Mouse (Mus musculus) left cerebral cortex, adult 2 months (tissue): ENCODE measurements around the gene Armc8. TPM values are rescaled to one million over a fixed set of nuclear protein-coding genes. Genes with fewer than 3 reads are reported as not detected.

ENCODE experiments used
- DNase-seq, 2 experiments: peaks; one replicate each; pipeline ENCODE4 v3.0.0; 2021 to 2022; ENCODE audit warnings: low spot score in 2 of 2, mixed read lengths in 1 of 2; ENCODE audit errors: extremely low spot score in 1 of 2
- H3K27ac ChIP-seq: fragments of 200-600 bp; 2 replicates; pipeline ENCODE4 v1.8.1; 2022
- H3K4me3 ChIP-seq: fragments of 200-600 bp; 2 replicates; pipeline ENCODE4 v1.8.1; 2022
- CTCF ChIP-seq: fragments of 200-600 bp; IDR thresholded peaks from 2 replicates; pipeline ENCODE4 v1.8.1; 2022; ENCODE audit warnings: antibody characterized with exemption, mild to moderate bottlenecking, moderate library complexity
- intact Hi-C: fragments of 180-260 bp; cut with DNase I; formaldehyde crosslinking; loops from one replicate; pipeline ENCODE4 v1.15.1; 2025
- total RNA-seq, 2 experiments: library from RNA; stranded (reverse); gene quantifications; 2 replicates each; pipeline ENCODE4 v1.2.3; 2021

Gene Armc8
- total RNA-seq, 2 experiments from 2014 or later: 52.5 to 54.9 TPM

DNA sequence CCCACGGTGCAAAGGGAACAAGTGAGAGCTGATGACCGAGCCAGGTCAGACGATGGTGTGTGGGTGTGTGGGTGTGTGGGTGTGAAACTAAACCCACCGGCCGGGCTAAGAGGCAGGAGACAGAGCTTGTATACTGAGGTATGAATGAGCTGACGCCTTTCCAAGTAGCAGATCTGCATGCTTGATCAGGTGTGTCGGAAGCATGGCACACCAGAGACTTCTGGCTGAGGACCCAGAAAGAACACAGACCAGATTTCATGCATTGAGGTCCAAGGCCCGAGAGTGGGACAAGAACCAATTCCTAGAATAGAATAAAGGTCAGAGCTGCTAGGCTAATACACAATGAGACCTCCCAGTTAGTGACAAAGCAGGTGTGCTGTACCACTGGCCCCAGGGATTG, 129.6 kb downstream of the Armc8 start:
- no peak for DNase-seq
- Histone ChIP-seq H3K27ac (peak overlapping the region; percentile 15; the same call in 1 of the 2 replicates), H3K4me3 (no peak overlapping the region)
- intact Hi-C loops: loop anchor here (5.0 kb wide), 1 partner anchor 297 kb away; the partner anchor contains the start of gene Pik3cb
- no peak for TF ChIP-seq CTCF

DNA sequence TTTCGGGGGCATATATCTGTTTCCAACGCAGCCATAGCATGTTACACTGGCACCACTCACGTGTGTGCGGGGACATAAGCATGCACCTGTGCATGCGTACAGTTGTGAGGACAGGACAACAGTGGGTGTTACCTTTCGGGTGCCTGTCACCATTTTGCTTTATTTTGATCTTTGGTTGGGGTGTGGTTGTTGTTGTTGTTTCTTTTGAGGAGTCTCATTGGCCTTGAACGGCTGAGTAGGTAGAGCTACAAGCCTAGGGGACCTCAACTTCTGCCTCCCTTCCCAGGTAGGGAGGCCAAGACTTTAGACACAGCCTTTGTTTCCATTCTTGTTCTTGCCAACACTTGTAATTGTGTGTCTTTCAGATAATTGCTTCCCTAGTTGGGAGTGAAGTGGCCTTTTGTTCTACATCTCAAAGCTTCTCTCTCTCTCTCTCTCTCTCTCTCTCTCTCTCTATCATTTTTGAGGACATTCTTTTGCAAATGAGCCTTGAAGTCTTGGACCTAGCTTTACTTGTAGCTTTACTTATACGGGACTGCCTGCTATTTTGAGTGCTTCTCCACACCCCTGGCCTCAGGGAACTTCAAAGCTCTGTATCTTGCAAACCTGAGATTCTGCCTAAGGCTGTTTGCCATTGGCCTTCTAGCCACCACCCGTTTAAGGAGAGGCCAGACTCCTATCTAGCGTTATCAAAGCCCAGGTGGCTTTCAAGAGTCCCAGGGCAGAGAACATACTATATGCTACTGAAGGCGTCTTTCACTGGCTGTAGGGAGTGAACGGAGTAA, 130.7 kb downstream of the Armc8 start:
- Histone ChIP-seq H3K4me3 (no peak overlapping the region; the same call in 1 of the 2 replicates), H3K27ac (peak overlapping the region; percentile 97; the same call in 1 of the 2 replicates)
- TF ChIP-seq CTCF: no peak
- intact Hi-C loops: loop anchor here (2.0 to 5.0 kb wide), 2 partner anchors 49 to 296 kb away; partner anchors contain the start of gene Pik3cb
- DNase-seq: no peak

DNA sequence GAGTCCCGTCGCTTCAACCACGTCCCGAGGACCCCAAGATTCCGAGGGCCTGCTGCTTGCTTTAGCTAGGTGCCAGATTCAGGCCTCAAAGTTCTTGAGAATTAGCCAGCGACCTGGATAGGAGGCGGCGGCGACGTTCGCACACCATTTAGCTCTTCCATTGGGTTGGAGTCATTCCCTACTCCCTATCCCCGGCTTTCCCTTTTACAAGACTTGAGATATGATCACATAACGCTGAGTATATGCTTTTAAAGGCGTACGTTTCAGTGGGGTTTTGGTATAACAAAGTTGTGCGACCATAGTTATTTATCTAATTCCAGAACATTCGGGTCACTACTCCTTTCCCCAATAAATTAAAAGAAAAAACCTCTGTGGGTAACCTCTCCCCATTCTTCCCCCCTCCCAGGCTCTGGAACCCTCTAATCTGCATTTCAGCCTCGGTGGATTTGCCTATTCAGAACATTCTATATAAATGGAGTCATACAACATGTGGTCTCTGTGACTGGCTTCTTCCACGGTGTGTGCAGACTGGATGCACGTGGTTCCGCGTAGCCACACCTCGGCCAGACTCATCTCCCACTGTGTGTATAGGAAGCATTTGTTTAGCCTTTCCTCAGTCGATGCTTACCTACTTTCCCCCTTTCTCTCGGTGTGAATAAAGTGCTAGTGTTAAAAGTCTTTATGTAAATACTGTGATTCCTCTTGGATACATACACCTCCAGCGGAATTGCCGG, 131.5 kb downstream of the Armc8 start, which contains the start of gene Mras:
TSS of gene Mras (minus strand) at position 351 of the 734 bp plus-strand sequence.
- Histone ChIP-seq H3K4me3 (peak within 1 kb of the TSS; percentile 71), H3K27ac (peak within 1 kb of the TSS; percentile 97)
- TF ChIP-seq CTCF: no peak
- DNase-seq: no peak
- intact Hi-C loops: loop anchor here (2.0 to 5.0 kb wide), 2 partner anchors 48 to 295 kb away; partner anchors contain the start of gene Pik3cb

DNA sequence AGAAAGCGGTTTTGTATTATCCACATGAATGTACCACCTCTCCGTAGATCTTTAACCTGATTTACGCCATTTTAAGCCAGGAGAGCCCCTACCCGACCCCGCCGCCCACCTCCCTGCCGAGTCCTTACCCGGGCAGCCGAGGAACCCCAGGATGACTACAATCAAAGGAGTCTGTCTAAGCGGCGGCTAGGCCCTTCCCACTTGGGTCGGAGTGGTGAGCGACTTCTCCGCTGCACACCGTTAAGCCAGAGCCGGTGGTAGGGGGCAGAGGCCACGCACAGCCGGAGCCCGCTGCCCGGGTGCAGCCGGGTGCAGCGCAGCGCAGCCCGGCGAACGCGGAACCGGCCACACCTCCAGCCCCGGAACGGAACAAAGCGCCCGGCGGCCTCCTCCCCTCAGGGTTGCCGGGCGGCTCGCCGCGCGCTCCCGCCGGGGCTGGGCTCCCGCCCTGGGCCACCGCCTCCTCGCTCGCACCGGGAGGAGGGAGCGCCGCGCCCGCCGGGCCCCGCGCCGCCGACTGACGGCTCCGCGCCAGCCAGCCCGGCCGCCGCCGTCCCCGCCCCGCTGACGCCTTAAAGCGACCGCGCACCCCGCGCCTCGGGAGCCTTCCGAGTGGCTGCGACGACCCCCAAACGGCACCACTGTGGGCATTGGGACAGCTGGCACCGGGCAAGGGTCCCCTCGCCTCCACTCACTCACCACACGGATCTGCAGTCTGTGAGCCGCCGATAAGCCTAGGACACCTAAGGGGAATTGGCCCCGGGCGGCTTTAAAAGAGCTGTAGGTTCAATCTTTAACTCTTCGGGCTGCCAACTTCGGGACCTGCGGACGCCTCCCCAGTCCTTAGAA, 132.3 kb downstream of the Armc8 start:
- intact Hi-C loops: loop anchor here (2.0 to 5.0 kb wide), 2 partner anchors 48 to 294 kb away; partner anchors contain the start of gene Pik3cb
- Histone ChIP-seq H3K27ac (peak overlapping the region; percentile 97), H3K4me3 (peak overlapping the region; percentile 71)
- no peak for TF ChIP-seq CTCF
- DNase-seq: peak; percentile 87 to 88

DNA sequence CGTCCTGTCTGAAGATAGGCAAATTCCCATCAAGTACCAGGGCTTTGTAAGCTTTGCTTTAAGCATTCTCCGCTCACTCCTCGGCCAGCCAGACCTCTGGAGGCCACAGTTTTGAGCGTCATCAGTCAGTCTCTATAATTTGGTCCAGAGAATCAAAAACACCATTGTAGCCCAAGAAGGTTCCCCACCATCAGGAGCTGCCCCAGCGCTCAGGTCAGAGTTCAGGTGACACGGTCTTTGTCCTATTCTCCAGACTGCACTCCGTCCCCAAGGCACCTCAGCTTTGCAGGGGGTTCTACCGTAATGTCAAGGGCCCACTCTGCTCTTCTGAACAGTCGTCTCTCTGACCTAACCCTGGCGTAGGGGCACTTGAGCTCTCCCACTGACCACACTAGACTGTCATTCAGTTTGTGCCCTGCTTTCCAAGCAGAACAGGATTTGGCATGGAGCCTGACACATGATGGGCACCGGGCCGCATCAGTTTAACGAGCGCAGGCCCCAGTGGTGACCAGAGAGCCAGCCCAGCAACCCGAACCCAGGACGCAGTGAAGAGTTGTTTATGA, 133.0 kb downstream of the Armc8 start:
- TF ChIP-seq CTCF: no peak
- DNase-seq: peak in 1 of 2 experiments; percentile 49
- peak overlapping the region; percentile 71 for H3K4me3 ChIP-seq
- H3K27ac ChIP-seq: peak overlapping the region; percentile 97
- intact Hi-C loops: loop anchor here (2.0 to 5.0 kb wide), 2 partner anchors 47 to 293 kb away; partner anchors contain the start of gene Pik3cb

DNA sequence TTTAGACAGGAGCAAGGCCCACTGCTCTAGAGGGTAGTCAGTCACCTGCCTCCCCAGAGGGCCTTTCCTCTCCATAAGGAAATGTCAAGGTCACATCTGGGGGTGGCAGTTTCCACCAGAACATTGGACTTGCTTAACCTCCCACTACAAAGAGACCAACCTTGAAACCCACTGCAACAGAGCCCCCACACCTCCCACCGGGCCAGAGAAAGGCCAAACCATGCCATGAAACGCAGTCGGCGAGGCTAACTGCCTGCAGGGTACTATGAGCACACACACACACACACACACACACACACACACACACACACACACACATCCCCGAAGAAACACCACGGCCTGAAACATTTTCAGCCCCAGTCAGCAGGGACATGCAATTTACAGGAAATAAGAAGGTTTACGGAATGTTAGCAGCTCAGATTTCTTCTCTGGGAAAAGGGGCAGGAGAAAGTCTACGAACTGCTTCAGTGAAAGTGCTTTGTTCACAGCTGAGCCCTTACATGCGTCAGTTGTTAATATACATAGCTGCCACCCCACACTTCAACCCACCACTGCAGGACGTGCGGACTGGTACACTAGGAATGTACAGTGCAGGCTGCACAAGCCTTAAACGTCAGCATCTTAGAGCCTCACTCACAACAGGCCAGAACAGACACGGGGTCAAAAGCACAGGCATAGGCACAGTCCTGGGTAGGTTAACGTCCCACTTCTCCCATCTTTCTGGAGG, 133.6 kb downstream of the Armc8 start:
- peak overlapping the region; percentile 71 for H3K4me3 ChIP-seq
- peak; percentile 43 to 64 for DNase-seq
- TF ChIP-seq CTCF: no peak
- H3K27ac ChIP-seq: peak overlapping the region; percentile 97
- intact Hi-C loops: loop anchor here (5.0 kb wide), 1 partner anchor 293 kb away; the partner anchor contains the start of gene Pik3cb

DNA sequence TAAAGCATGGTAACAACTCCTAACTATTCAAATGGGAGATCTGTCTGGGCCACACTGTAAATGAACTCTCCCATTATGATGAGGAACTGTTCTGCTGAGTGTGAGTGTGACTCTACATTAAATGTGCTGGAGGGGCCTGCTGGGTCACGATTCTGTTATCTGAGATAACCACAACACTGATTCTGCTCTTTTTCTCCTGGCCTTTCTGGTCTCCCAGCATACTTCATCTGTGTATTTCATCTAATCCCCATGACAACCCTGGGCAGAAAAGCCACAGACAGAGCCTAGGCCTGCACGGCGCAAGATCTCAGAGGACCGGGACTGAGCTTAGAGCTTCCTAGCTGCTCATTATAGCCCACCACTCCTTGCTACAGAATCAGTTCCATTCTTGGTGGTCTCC, 136.2 kb downstream of the Armc8 start:
- no peak for TF ChIP-seq CTCF
- peak overlapping the region; percentile 97 for H3K27ac ChIP-seq
- no peak for DNase-seq
- intact Hi-C loops: no loop called here
- peak overlapping the region; percentile 71 for H3K4me3 ChIP-seq

DNA sequence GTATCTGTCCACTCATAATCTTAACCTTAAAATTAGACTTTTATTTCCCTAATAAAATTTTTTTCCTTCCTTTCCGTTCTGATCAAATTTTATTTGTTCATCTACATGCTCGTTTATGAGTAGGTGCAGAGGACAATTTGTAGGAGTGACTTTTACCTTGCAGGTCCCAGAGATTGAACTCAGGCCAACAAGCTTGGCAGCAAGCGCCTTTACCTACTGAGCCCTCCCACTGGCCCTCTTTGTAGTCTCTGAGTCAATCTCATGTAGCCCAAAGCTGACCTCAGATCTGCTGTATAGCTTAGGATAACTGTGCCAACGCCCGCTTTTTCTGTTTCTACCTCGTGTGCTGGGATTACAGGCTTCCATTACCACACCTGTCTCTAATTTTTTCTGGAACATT, 136.7 kb downstream of the Armc8 start:
- Histone ChIP-seq H3K4me3 (no peak overlapping the region), H3K27ac (peak overlapping the region; percentile 97)
- intact Hi-C loops: no loop called here
- no peak for DNase-seq
- no peak for TF ChIP-seq CTCF

DNA sequence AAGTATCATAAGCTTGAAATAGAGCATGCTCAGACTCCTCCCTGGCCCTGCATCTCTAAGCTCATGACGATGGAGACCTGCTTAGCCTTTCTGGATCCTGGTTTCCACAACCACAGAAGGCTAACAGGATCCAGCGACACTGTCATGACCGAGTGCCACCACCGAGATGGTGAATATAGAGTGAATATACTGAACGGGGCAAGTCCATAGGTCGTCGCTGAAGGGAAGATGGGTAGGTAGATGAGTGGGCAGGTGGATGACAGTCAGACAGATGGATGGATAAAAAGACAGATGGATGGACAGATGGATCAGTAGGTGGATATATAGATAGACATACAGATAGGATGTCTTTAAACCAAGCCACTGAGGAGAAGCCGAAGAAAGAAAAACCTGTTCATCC, 137.4 kb downstream of the Armc8 start:
- intact Hi-C loops: no loop called here
- TF ChIP-seq CTCF: no peak
- DNase-seq: no peak
- Histone ChIP-seq H3K4me3 (no peak overlapping the region), H3K27ac (peak overlapping the region; percentile 97)

DNA sequence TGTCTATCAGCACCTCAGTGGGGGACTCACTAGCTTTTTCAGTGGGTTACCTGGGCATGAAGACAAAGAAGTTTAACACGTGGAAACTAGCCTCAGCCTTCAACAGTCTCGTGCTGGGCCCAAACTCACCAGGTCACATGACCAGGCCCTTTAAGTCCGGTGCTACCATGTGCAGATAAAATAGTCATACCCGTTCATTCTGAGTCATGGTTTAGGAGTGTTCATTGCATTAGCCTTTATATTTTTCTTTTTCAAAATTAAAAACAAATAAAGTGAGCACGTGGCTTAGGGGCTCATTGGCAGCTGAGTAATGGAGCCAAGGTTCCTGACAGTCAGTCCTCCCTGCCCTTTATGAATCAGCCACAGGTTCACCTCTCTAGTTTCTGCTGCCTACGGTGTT, 137.9 kb downstream of the Armc8 start:
- no peak for DNase-seq
- Histone ChIP-seq H3K27ac (peak overlapping the region; percentile 97), H3K4me3 (no peak overlapping the region)
- intact Hi-C loops: no loop called here
- no peak for TF ChIP-seq CTCF
